Mouse (Mus musculus) midbrain, postnatal 0 days (tissue): ENCODE data around the gene Erc1. TPM values are rescaled to one million over a fixed set of nuclear protein-coding genes. Genes with fewer than 3 reads are reported as not detected.

Source experiments
- ATAC-seq: fragments of 200-750 bp; cut with Nextera tagmentation; 2 replicates; pipeline ENCODE4 v1.8.0; 2017; ENCODE audit warnings: moderate number of reproducible peaks, mild to moderate bottlenecking, moderate TSS enrichment, moderate library complexity; ENCODE audit not compliant: low FRiP score
- DNase-seq: peaks from one replicate; pipeline ENCODE4 v3.0.0-alpha.2; 2015; ENCODE audit warnings: low spot score
- H3K27ac ChIP-seq: fragments of 300-500 bp; sonication (generic); 2 replicates; pipeline ENCODE4 v1.5.1; 2014; ENCODE audit warnings: low read depth, mild to moderate bottlenecking, low read length, mixed read lengths
- H3K27me3 ChIP-seq: fragments of 300-500 bp; sonication (generic); 2 replicates; pipeline ENCODE4 v1.6.1; 2014; ENCODE audit warnings: low read length, control low read depth, mixed read lengths; ENCODE audit not compliant: insufficient read depth
- H3K36me3 ChIP-seq: fragments of 300-500 bp; sonication (generic); 2 replicates; pipeline ENCODE4 v1.6.1; 2014; ENCODE audit warnings: low read length, control low read depth, mixed read lengths; ENCODE audit not compliant: insufficient read depth
- H3K4me1 ChIP-seq: fragments of 300-500 bp; sonication (generic); 2 replicates; pipeline ENCODE4 v1.6.1; 2014; ENCODE audit warnings: mild to moderate bottlenecking, control low read depth, antibody characterized with exemption, low read length, mixed read lengths; ENCODE audit not compliant: insufficient read depth
- H3K4me2 ChIP-seq: fragments of 300-500 bp; sonication (generic); 2 replicates; pipeline ENCODE4 v1.6.1; 2014; ENCODE audit warnings: low read depth, mild to moderate bottlenecking, low read length, mixed read lengths; ENCODE audit not compliant: poor library complexity, severe bottlenecking
- H3K4me3 ChIP-seq: fragments of 300-500 bp; sonication (generic); 2 replicates; pipeline ENCODE4 v1.5.1; 2014; ENCODE audit warnings: low read depth, mild to moderate bottlenecking, low read length, moderate library complexity
- H3K9ac ChIP-seq: fragments of 300-500 bp; sonication (generic); replicated peaks from 2 replicates; pipeline ENCODE4 v1.6.1; 2014; ENCODE audit warnings: mild to moderate bottlenecking, low read length, moderate library complexity, mixed read lengths; ENCODE audit not compliant: poor library complexity, severe bottlenecking
- H3K9me3 ChIP-seq: fragments of 300-500 bp; sonication (generic); 2 replicates; pipeline ENCODE4 v1.6.1; 2016; ENCODE audit warnings: low read length, control low read depth
- CTCF ChIP-seq: IDR thresholded peaks from 2 replicates; pipeline ENCODE4 v1.5.1; 2016; ENCODE audit warnings: antibody characterized with exemption, mild to moderate bottlenecking
- WGBS: fragments of 180-500 bp; shearing (Covaris S2); extraction: QIAGEN DNeasy Blood & Tissue Kit; methylation state at CpG from one replicate; pipeline ENCODE4 v1.1.7; 2014; 5-methylcytosine and 5-hydroxymethylcytosine counted together
- polyA plus RNA-seq: library from polyadenylated mRNA; unstranded; fragments of >200 nt; fragmentation: Nextera tagmentation; extraction: Ambion mirVana; gene quantifications from 2 replicates; pipeline ENCODE4 v1.2.1, GENCODE M21; 2015
- total RNA-seq: library from RNA; depleted of rRNA; stranded (reverse); fragments of >200 nt; gene quantifications from 2 replicates; pipeline ENCODE4 v1.2.3, GENCODE M21; 2014

Gene Erc1
- total and polyA plus RNA-seq, 2 experiments from 2014 or later: 56.1 to 90.0 TPM

GRCm38 (mm10) chr6:119796291-119796690 lies 51.7 kb downstream of the Erc1 start:
- no peak for TF ChIP-seq CTCF
- no peaks in the 10 kb centered on the region for H3K36me3 ChIP-seq
- WGBS: 96% methylated on average over 5 of the region's 5 CpGs
- no peaks in the 10 kb centered on the region for H3K4me1 ChIP-seq
- no peak overlapping the region for H3K27ac ChIP-seq
- ATAC-seq: no peak
- DNase-seq: no peak
- H3K9ac ChIP-seq: no peak overlapping the region
- no peaks in the 10 kb centered on the region for H3K27me3 ChIP-seq
- no peak overlapping the region for H3K4me3 ChIP-seq
- H3K4me2 ChIP-seq: no peak overlapping the region
- H3K9me3 ChIP-seq: no peaks in the 10 kb centered on the region

DNA sequence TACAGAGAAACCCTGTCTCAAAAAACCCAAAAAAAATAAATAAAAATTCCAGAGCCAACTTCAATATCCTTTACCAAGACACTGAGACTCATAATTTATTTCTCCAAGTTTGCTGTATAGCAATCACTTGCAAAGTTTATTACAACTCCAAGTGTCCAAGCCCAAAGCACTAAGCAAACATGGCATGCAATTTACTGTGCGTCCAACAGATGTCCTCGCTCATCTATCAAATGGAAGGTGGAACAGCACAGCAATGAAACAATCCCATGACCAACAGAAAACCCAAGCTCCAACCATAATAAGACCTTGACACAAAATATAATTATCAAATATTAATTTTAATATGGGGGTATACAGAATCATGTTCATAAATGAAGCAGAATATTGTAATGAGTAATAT lies 55.4 kb downstream of the Erc1 start:
- DNase-seq (peak; percentile 63), ATAC-seq (no peak)
- no peaks in the 10 kb centered on the region for H3K9me3 ChIP-seq
- peak; percentile 81 for TF ChIP-seq CTCF
- no peak overlapping the region for H3K9ac ChIP-seq
- 37% methylated on average over 2 of the region's 2 CpGs for WGBS
- H3K27me3 ChIP-seq: no peaks in the 10 kb centered on the region
- no peak overlapping the region for H3K4me3 ChIP-seq
- no peak overlapping the region for H3K4me2 ChIP-seq
- H3K4me1 ChIP-seq: no peaks in the 10 kb centered on the region
- H3K27ac ChIP-seq: no peak overlapping the region
- no peaks in the 10 kb centered on the region for H3K36me3 ChIP-seq

- no peak for ATAC-seq
Observed at GRCm38 (mm10) chr6:119782416-119782815, 65.6 kb downstream of the Erc1 start.

DNA sequence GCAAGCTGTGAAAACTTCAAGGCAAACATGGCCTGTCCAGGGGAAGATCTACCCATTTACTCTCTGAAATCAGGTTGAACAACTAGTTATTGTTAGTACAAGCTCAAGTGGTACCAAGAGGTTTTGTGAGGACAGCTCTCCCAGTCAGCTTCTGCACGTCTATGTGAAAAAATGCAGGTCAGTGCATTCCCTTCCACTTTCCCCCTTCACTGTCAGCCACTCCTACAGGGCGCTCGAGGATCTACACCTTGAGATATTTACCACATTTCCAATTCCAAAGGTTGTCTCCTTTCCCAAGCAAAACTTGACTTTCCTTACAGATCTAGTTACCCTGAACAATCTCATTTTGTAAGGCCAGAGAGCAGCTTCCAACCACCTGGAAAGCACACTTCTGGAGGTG lies 66.9 kb downstream of the Erc1 start:
- ATAC-seq: no peak
- 0 out of 2 replicates have a peak, but pooled peaks cover 3% of the 10 kb centered on the region for H3K36me3 ChIP-seq
- no peaks in the 10 kb centered on the region for H3K9me3 ChIP-seq
- H3K4me1 ChIP-seq: no peaks in the 10 kb centered on the region
- no peak overlapping the region for H3K4me2 ChIP-seq
- no peak overlapping the region for H3K27ac ChIP-seq
- WGBS: 84% methylated on average over 3 of the region's 3 CpGs
- H3K4me3 ChIP-seq: no peak overlapping the region
- no peaks in the 10 kb centered on the region for H3K27me3 ChIP-seq
- no peak for TF ChIP-seq CTCF
- H3K9ac ChIP-seq: no peak overlapping the region
- no peak for DNase-seq

More at GRCm38 (mm10) chr6:119782416-119782815, 65.6 kb downstream of the Erc1 start:
- no peak overlapping the region for H3K4me2 ChIP-seq
- DNase-seq: no peak
- WGBS: 96% methylated on average over 2 of the region's 2 CpGs
- 0 out of 2 replicates have a peak, but pooled peaks cover 3% of the 10 kb centered on the region for H3K36me3 ChIP-seq
- no peaks in the 10 kb centered on the region for H3K9me3 ChIP-seq
- no peak overlapping the region for H3K27ac ChIP-seq
- no peaks in the 10 kb centered on the region for H3K4me1 ChIP-seq
- TF ChIP-seq CTCF: no peak
- no peaks in the 10 kb centered on the region for H3K27me3 ChIP-seq
- H3K4me3 ChIP-seq: no peak overlapping the region
- no peak overlapping the region for H3K9ac ChIP-seq

- DNase-seq: no peak
- TF ChIP-seq CTCF: no peak
- H3K4me1 ChIP-seq: no peaks in the 10 kb centered on the region
- H3K27ac ChIP-seq: no peak overlapping the region
- H3K4me3 ChIP-seq: no peak overlapping the region
- H3K9ac ChIP-seq: no peak overlapping the region
- H3K27me3 ChIP-seq: no peaks in the 10 kb centered on the region
- no peak overlapping the region for H3K4me2 ChIP-seq
- 73% methylated on average over 1 of the region's 1 CpGs for WGBS
- no peak for ATAC-seq
- H3K36me3 ChIP-seq: 0 out of 2 replicates have a peak, but pooled peaks cover 3% of the 10 kb centered on the region
- no peaks in the 10 kb centered on the region for H3K9me3 ChIP-seq
Observed at GRCm38 (mm10) chr6:119768778-119769177, 79.2 kb downstream of the Erc1 start.

- Histone ChIP-seq H3K9ac (no peak overlapping the region), H3K4me1 (no peaks in the 10 kb centered on the region), H3K36me3 (no peaks in the 10 kb centered on the region), H3K4me3 (no peak overlapping the region), H3K9me3 (no peaks in the 10 kb centered on the region), H3K27ac (no peak overlapping the region), H3K4me2 (no peak overlapping the region), H3K27me3 (no peaks in the 10 kb centered on the region)
- peak; percentile 39 for TF ChIP-seq CTCF
- WGBS: 88% methylated on average over 3 of the region's 3 CpGs
- no peak for DNase-seq
- ATAC-seq: no peak
Observed at GRCm38 (mm10) chr6:119764355-119764754, 83.6 kb downstream of the Erc1 start.
